Mouse (Mus musculus): Measurements from ENCODE around the gene Psmb9. TPM values are rescaled to one million over a fixed set of nuclear protein-coding genes. Genes with fewer than 3 reads are reported as not detected.
A peak's percentile ranks its signal among the peaks of the same experiment; 100 is the strongest.
"Not testable (repeated sequence)": the region's sequence is repeated elsewhere in the genome, so short reads cannot be mapped to it uniquely, and the experiment has no call there.

Psmb9 gene
- polyA plus RNA-seq (2012; ENCODE audit: insufficient read depth, low replicate concordance) = 15.3 and 32.2 TPM in 2 replicates

GRCm38 (mm10) chr17:34187261-34187916, at the start of gene Psmb9, which contains the start of gene Tap1:
Psmb9 (minus strand) TSS chr17:34187764.
Tap1 (plus strand) TSS chr17:34187553.
- Histone ChIP-seq H3K36me3 (replicated peaks; ENCODE audit: low read length) (peaks cover 61% of the 10 kb centered on the region), H3K4me1 (peaks cover 63% of the 10 kb centered on the region), H3K4me3 (replicated peaks) (peak within 1 kb of the TSS; percentile 99), H3K9me3 (no peaks in the 10 kb centered on the region), H3K27me3 (replicated peaks) (no peaks in the 10 kb centered on the region)
- TF ChIP-seq FLI1 (IDR thresholded peaks at IDR 0.05; ENCODE audit: low read length) = no peak
- TF ChIP-seq GATA1 (IDR thresholded peaks at IDR 0.05; ENCODE audit: borderline replicate concordance, low read length) = no peak

- Histone ChIP-seq H3K4me3 (replicated peaks) (no peak overlapping the region), H3K4me1 (peaks cover 41% of the 10 kb centered on the region), H3K9me3 (peaks cover 8% of the 10 kb centered on the region), H3K36me3 (replicated peaks; ENCODE audit: low read length) (peaks cover 2% of the 10 kb centered on the region), H3K27me3 (replicated peaks) (no peaks in the 10 kb centered on the region)
- TF ChIP-seq FLI1 (IDR thresholded peaks at IDR 0.05; ENCODE audit: low read length) (no peak), GATA1 (IDR thresholded peaks at IDR 0.05; ENCODE audit: borderline replicate concordance, low read length) (no peak)
Observed at GRCm38 (mm10) chr17:34236691-34237090, 49.1 kb upstream of the Psmb9 start.

DNA sequence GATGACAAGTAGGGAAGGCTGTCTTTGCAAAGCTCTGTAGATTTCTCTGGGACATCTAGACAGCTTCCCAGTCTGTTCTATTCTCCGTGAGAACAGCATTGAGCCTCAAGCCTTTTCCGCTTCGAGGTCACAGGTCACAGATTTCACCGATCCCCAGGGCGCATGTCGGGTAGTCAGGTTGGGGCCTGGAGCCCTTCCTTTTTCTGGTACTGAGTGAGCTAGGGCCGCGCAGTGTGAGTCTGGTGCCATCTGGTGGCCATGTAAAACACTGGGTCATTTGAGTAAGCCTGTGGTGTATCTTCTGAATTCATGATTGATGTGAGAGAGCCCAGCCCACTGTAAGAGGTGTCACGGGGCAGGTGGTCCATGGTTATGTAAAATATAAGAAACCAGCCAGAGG, 47.4 kb upstream of the Psmb9 start:
- peak overlapping the region; percentile 23 for H3K4me3 ChIP-seq (replicated peaks)
- no peaks in the 10 kb centered on the region for H3K36me3 ChIP-seq (replicated peaks; ENCODE audit: low read length)
- H3K4me1 ChIP-seq = peaks cover 29% of the 10 kb centered on the region
- TF ChIP-seq FLI1 (IDR thresholded peaks at IDR 0.05; ENCODE audit: low read length) (no peak), GATA1 (IDR thresholded peaks at IDR 0.05; ENCODE audit: borderline replicate concordance, low read length) (no peak)
- no peaks in the 10 kb centered on the region for H3K9me3 ChIP-seq
- no peaks in the 10 kb centered on the region for H3K27me3 ChIP-seq (replicated peaks)

DNA sequence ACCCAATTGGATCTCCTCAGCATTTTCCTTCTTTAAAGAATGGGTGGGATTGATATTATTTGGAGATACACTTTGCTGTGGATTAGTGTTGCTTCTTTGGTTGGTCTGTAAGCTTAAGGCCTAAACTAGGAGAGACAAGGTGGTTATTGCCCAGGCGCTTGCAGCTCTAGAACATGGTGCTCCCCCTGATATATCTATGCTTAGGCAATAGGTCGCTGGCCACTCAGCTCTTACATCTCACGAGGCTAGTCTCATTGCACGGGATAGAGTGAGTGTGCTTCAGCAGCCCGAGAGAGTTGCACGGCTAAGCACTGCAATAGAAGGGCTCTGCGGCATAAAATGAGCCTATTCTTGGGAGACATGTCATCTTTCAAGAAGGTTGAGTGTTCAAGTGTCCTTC, 44.5 kb upstream of the Psmb9 start:
- not testable (repeated sequence) for H3K9me3 ChIP-seq; H3K36me3 ChIP-seq (replicated peaks; ENCODE audit: low read length); H3K27me3 ChIP-seq (replicated peaks); H3K4me3 ChIP-seq (replicated peaks)
- H3K4me1 ChIP-seq = peaks cover 12% of the 10 kb centered on the region

DNA sequence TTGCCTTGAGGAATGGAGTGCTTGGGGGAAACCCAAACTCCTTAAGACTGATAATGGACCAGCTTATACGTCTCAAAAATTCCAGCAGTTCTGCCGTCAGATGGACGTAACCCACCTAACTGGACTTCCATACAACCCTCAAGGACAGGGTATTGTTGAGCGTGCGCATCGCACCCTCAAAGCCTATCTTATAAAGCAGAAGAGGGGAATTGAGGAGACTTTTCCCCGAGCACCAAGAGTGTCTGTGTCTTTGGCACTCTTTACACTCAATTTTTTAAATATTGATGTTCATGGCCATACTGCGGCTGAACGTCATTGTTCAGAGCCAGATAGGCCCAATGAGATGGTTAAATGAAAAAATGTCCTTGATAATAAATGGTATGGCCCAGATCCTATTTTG, 43.4 kb upstream of the Psmb9 start:
- not testable (repeated sequence) for H3K27me3 ChIP-seq (replicated peaks); H3K9me3 ChIP-seq; H3K36me3 ChIP-seq (replicated peaks; ENCODE audit: low read length); H3K4me1 ChIP-seq; H3K4me3 ChIP-seq (replicated peaks)

DNA sequence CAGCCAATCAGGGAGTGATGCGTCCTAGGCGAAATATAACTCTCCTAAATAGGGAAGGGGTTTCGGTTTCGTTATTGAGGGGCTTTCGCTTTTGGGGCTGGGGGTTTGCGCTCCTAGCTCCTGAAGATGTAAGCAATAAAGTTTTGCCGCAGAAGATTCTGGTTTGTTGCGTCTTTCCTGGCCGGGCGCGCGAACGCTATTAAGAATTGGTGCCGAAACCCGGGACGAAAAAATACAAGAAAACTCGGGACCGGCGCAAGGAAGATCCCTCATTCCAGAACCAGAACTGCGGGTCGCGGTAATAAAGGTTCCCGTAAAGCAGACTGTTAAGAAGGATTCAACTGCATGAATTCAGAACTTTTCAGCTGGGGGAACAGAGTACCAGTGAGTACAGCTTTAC, 38.3 kb upstream of the Psmb9 start:
- H3K4me3 ChIP-seq (replicated peaks); H3K36me3 ChIP-seq (replicated peaks; ENCODE audit: low read length); H3K27me3 ChIP-seq (replicated peaks); H3K4me1 ChIP-seq; H3K9me3 ChIP-seq: not testable (repeated sequence)

DNA sequence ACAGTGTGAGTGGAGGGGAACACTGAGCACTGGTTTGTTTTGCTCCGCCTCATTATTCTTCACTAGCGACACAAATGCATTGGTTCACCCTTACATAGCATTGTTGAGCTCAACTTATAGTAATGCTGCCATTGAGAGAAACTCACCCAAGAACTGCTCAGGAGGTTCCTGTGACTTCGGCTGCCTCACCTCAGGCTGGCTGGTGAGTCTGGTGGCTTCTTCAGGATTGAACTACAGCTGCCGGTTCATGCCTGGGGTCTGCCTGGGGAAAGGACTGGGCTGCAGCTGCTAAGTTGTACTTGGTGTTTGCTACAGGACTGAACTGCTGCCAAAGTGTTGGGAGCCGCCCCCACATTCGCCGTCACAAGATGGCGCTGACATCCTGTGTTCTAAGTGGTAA, 37.9 kb upstream of the Psmb9 start:
- Histone ChIP-seq H3K36me3 (replicated peaks; ENCODE audit: low read length) (no peaks in the 10 kb centered on the region), H3K4me1 (no peaks in the 10 kb centered on the region; the same call in 1 of the 2 replicates), H3K4me3 (replicated peaks) (no peak overlapping the region), H3K9me3 (no peaks in the 10 kb centered on the region), H3K27me3 (replicated peaks) (no peaks in the 10 kb centered on the region)
- no peak for TF ChIP-seq FLI1 (IDR thresholded peaks at IDR 0.05; ENCODE audit: low read length)

- Histone ChIP-seq H3K36me3 (replicated peaks; ENCODE audit: low read length) (no peaks in the 10 kb centered on the region), H3K4me3 (replicated peaks) (no peak overlapping the region), H3K4me1 (no peaks in the 10 kb centered on the region; the same call in 1 of the 2 replicates), H3K9me3 (no peaks in the 10 kb centered on the region), H3K27me3 (replicated peaks) (no peaks in the 10 kb centered on the region)
- TF ChIP-seq GATA1 (IDR thresholded peaks at IDR 0.05; ENCODE audit: borderline replicate concordance, low read length) (no peak), FLI1 (IDR thresholded peaks at IDR 0.05; ENCODE audit: low read length) (no peak)
Observed at GRCm38 (mm10) chr17:34224816-34225215, 37.3 kb upstream of the Psmb9 start.

- Histone ChIP-seq H3K36me3 (replicated peaks; ENCODE audit: low read length) (peaks cover 32% of the 10 kb centered on the region), H3K4me1 (peaks cover 26% of the 10 kb centered on the region)
- not testable (repeated sequence) for H3K27me3 ChIP-seq (replicated peaks); H3K4me3 ChIP-seq (replicated peaks); H3K9me3 ChIP-seq
Observed at GRCm38 (mm10) chr17:34220401-34220800, 32.8 kb upstream of the Psmb9 start.

GRCm38 (mm10) chr17:34219801-34220200, 32.2 kb upstream of the Psmb9 start:
- not testable (repeated sequence) for H3K27me3 ChIP-seq (replicated peaks); H3K9me3 ChIP-seq; H3K4me3 ChIP-seq (replicated peaks)
- Histone ChIP-seq H3K4me1 (peaks cover 27% of the 10 kb centered on the region), H3K36me3 (replicated peaks; ENCODE audit: low read length) (peaks cover 38% of the 10 kb centered on the region)

DNA sequence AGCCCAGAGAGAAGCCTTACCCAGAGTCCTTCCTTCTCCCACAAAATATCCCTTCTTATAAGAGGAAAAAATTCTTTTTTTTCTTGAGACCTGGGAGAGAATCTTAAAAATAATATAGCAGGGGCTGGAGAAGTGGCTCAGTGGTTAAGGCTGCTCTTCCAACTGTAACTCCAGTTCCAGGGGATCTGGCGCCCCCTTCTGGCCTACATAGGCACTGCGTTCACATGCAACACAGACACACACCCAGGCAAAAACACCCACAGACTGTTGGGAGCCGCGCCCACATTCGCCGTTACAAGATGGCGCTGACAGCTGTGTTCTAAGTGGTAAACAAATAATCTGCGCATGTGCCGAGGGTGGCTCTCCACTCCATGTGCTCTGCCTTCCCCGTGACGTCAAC, 31.5 kb upstream of the Psmb9 start:
- Histone ChIP-seq H3K4me1 (peaks cover 27% of the 10 kb centered on the region), H3K4me3 (replicated peaks) (peak overlapping the region; percentile 69), H3K36me3 (replicated peaks; ENCODE audit: low read length) (peaks cover 45% of the 10 kb centered on the region)
- not testable (repeated sequence) for H3K27me3 ChIP-seq (replicated peaks); H3K9me3 ChIP-seq
